Mouse (Mus musculus) adrenal gland, adult 18-20 months (tissue): ENCODE data around the gene Panx1. TPM values are rescaled to one million over a fixed set of nuclear protein-coding genes. Genes with fewer than 3 reads are reported as not detected.
A peak's percentile ranks its signal among the peaks of the same experiment; 100 is the strongest.

Experiments used
- DNase-seq, 2 experiments: peaks; one replicate each; pipeline ENCODE4 v3.0.0; 2021 to 2022; ENCODE audit warnings: low spot score in 2 of 2
- total RNA-seq, 2 experiments: library from RNA; stranded (reverse); gene quantifications; 1 replicate in 1 of 2; 2 replicates in 1 of 2; pipeline ENCODE4 v1.2.3; 2021

Gene Panx1
- total RNA-seq, 2 experiments from 2014 or later: 5.7 to 9.3 TPM

DNA sequence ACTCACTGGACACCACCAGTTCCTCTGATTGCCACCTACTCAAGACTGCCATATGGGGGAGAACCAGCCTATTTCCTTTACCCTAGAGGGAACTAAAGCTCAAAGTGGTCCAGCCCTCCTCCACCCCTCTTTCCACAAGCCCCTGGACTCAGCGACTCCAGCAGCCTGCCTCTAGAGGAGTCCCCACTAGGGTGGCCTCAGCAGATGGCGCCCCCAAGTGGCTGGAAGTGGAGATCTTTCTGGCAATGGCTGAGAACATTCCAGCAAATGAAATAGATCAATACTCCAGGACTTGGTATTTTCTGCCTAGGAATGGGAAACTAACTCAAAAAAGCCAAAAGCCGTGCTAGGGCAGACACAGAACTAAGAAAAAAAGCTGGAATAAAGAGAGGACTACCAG is 17.6 kb downstream of the Panx1 start:
- DNase-seq: no peak

DNA sequence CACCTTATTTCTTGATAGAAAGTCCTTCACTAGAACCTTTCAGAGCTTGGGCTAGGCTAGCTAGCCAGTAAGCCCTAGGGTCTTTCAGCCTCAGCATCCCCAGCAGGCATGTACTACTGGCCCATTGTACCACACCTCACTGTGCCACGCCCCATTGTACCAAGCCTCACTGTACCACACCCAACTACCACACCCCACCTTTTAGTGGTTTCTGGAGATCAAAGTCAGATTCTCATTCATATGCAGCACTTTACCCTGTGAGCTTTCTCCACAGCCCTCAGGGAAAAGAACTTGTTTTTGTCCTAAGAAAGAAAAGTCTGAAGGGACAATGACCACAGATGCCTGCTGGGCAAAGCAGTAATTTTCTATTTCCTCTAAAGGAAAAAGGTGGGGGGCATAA is 22.2 kb downstream of the Panx1 start:
- DNase-seq: no peak

DNA sequence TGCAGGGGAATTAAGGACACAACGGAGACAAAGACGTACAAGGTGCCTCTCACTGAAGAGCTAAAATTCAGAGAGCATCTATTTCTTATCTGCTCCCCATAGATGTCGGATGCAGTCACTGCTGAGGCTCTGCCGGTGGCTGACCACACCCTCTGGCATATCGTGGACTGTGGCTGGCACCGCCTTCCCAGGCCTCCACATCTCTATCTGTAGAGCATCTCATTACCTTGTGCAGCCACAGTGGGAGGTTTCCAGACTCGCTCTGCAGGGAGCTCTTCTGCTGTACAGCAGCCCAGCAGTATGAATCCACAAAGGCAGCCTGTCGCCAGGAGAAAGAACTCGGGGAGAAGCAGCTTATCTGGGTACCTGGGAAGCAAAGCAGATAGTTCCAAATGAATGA is 24.1 kb downstream of the Panx1 start:
- no peak for DNase-seq

DNA sequence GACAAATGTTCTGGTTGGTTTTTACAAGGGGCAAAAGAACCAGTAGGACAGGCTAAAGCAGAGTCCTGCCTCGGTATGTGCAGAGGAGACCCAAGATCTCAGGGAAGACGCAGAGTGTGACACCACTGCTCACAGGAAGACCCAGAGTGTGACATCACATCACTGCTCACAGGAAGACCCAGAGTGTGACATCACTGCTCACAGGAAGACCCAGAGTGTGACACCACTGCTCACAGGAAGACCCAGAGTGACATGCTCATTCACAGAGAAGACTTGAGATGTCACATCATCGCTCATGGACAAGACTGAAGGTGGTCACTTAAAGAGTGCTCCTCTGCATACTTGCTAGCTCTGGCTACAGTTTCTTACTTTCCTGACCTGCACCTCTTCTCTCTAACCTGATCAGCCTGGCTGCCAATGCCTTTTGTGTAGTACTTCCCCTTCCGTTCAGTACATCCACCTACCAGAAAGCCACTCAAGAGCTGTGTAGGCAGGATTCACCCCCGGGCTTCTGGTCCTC is 24.7 kb downstream of the Panx1 start:
- DNase-seq: no peak

DNA sequence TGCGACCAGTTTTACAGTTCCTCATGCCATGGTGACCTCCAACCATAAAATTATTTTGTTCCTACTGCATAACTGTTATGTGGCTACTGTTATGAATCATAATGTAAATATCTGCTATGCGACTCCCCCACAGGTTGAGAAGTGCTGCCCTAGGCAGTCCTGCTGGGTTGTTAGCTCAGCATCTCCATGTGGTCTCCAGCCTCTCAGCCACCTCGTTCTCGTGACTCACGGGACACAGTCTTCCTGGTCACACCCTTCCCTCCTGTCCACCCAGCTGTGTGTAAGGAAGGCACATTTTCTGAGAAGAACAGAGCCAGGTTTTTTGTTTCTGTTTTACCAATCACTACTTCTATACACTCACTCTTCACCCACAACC is 26.5 kb downstream of the Panx1 start:
- peak in 1 of 2 experiments; percentile 6 for DNase-seq

DNA sequence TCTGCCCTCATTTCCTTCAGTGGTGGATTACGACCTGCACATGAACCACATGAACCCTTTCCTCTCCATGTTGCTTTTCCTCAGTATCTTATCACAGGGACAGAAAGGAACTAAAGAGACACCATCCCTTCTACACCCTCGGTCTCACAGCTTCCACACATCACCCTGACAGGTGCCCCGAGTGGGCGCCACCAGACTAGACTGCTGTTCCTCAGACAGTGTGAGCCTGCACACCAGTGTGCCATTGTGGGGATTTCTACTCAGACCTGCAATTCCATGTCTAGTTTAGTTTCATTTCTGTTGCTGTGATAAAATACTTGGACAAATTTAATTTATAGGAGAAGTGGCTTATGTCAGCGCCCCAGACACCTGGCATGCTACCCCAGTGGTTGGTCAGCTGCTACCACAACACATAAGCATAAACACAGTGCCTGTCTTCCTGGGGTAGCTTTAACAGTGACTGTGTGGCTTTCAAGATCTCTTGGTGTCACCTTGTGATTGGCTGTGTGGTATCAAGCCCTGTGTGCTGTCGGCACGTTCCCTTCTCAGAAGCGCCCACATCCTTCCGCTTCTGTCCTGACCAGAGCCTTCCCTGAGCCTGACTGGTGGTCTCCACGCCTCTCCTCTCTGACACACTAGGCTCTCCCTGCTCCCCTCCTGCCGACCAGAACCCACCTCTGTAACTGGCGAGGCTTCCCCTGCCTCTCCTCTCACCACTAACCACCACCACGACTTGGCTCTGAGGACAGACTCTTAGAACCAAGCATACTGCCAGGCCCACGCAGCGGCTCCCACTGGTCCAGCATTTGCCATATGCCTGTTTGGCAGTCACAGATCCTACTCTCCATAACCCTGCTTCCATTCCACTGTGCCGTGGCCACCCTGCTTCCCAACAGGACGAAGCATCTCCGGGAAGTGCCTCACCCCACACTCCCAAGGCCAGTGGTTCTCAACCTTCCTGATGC is 27.2 kb downstream of the Panx1 start:
- peak in 1 of 2 experiments; percentile 16 for DNase-seq

DNA sequence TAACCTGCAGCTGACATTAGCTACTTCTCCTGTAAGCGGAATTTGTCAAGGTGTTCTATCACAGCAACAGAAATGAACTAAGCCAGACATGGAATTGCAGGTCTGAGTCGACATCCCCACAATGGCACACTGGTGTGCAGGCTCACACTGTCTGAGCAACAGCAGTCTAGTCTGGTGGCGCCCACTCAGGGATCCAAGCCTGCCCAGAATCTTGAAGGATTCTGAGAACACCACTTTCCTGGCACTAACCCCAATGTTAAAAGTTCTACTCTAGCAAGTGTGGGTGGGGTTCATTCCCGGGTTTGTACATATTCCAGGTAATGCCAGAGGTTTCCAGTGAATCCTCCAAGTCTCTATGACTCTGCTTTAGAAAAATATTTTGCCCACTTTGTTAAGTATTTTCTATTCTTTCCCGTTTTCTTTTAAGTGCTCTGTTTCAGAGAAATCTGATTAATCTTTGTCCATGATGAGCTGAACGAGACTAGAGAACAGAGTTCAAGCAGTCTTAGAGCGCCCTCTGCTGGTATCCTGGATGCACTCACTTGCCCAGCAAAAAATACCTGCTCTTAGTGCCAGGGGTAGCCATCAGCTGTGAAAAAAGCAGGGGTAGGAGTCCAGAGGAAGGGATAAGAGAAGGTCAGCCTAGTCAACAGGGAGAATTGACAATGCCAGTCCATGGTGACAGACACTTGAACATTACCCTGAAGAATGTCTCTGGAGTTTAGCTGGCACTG is 29.9 kb downstream of the Panx1 start:
- peak; percentile 57 to 72 for DNase-seq

DNA sequence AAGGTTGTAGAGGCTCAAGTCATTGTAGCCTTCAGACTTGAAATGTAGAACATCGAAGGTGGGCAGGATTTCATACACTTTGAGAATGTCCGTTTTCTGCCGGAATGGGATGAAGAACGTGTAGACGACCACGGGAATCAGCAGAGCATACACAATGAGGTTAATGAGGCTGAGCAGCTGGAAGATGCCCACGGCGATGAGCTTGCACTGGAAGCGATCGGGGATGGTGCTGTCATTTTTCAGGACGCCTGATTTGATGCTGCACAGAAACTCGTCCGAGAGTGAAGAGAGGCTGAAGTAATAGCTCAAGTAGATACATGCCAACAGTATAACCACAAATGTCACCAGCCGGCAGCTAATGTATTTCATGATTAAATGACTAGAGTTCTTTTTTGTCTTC is 37.7 kb downstream of the Panx1 start:
- no peak for DNase-seq

DNA sequence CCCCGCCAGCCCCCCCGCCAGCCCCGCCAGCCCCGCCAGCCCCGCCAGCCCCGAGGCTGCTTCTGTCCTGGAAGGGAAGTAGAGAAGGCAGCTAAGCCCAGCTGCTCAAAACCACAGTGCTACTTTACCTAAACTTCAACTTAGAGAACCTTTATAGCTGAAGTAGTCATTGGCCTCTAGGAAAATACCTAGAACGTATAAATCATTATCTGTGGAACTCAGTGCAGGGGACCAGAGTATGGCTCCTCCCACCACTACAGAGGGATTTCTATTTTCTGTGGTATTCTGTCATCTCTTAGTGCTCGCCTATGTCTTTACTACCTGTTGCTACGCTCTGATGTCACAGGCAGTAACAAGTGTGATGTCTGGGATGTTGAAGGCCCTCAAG is 41.0 kb downstream of the Panx1 start:
- DNase-seq: no peak

DNA sequence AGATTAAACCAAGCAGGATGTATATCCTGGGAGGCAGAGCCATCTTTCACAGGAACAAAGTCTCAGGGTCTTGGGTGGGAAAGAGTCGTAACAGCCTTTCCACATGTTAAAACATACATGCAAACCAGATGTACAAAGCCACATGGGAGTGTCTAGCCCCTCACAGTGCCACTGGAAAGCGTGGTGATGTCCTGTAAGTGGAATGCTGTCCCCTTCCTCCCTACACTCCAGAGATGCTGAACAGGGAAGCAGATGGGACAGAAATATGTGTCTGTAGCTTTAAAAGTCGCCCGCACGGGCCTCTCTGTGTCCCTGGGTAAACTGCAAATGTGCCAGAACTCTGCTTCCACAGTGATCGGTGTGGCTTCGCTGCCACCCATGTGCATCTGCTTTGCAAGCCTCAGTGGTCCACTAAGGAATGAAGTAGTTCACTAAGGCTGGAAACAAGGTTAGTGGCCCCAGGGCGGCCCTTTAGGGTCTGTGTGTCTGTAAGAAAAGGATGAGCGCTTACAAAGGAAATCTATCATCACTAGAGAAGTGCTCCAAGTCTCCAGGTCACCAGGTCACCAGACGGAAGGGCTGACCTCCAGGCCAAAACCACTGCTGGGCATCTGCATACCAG is 41.5 kb downstream of the Panx1 start:
- DNase-seq: peak in 1 of 2 experiments; percentile 31

DNA sequence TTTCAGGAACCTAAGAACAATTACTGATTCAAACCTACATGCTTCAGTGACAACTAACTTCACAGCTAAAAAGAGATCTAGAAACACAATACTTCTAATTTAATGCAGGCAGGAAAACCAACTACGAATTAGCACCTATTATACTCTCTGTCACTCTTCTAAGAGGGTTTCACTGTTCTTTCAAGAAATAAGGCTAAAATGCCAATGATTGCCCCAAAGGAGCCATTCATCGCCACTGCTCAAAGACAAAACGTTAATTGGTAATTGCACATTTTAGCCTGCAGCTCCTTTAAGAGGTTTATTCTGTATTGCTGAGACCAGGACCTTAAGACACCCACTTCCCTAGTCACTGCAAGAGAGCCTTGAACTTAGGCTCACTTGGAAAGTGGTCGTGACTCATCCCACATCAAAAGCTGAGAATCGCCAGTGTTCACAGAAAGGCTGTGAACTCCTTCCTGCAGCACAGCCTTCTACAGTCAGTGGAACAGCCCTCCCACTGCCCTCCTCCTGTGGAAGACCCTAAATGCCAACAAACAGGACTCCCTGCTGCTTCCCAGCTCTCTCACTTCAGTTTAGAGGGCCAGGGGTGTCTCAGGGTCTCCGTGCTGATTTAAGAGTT is 42.2 kb downstream of the Panx1 start:
- DNase-seq: peak; percentile 39 to 44

DNA sequence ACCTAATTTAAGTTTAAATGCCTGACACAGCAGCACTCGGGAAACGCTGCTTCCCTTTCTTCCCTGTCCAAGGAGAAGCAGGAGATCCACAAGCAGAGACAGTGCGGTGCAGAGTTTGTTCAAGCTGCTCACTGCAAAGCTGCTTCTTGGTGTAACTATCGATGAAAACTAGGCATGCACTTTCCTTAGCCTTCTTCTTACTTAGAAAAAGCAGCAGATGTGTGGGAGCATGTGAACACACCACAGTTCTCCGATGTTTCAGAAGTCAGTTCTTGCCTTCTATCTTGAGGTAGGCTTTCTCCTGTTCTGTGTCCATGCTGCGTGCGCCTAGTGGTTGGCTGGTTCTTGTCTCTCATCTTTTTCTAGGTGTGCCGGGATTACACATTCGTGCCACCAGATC is 46.5 kb downstream of the Panx1 start:
- DNase-seq: no peak

DNA sequence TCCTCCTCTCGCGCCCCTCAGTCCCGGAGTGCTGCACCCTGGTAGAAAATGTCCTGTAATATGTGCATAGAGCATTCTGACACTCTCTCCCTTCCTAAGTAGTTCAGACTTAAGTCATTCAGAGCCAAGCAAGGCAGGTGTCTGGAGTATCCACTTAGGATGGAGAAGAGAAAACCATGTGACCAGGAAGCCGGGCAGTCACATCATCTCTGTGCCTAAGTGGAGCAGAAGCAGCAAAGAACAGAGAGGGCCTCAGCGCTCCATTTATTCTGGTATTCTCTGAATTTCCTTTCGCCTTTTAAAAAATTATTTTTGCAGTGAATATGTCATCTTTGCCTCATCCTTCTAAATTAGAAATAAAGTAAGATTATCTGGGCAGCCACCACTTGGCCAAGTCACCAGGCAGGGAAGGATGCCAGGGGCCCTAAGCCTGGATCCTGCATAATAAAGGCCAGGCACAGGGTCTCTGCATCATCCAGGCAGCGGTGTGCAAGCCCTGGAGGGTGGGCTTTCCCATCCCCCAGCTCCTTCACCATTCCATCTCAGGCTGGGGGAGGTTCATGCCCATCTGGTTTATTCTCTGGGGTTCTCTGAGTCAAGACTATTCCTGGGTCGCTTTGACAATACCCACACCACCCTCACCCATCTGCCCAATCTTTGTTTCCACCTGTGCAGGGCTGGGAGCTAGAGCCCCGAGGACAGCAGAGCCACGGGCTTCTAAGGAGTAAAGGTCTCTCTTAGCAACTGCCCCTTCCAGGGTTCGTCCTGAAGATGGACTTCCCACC is 47.8 kb downstream of the Panx1 start:
- DNase-seq: no peak

DNA sequence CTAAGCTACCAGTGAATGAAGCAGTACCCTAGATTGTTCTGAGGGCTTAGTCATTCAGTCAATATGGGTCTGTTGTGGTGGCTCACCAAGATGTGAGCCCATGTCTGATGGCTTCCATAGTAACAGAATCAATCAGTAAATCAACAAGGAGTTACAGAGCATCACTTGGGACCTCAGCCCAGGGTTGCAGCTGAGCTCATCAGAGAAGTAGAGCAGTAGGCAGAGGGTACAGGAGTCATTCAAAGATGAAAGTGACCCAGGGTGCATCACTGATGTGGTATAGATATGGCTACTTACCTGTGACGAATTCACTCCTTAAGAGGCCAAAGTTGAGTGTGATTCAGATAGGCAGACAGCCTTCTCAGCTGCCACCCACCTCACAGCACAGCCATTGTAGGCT is 49.8 kb downstream of the Panx1 start:
- no peak for DNase-seq

DNA sequence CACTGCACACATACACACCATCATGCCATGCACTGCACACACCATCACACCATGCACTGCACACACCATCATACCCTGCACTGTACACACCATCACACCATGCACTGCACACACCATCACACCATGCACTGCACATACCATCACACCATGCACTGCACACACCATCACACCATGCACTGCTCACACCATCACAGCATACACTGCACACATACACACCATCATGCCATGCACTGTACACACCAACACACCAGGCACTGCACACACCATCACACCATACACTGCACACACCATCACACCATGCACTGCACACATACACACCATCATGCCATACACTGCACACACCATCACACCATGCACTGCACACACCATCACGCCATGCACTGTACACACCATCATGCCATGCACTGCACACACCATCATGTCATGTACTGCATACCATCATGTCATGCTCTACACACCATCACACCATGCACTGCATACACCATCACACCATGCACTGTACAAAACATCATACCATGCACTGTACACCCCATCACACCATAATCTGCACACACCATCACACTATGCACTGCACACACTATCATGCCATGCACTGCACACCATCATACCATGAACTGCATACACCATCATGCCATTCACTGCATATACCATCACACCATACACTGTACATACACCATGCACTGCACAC is 56.5 kb downstream of the Panx1 start:
- no peak for DNase-seq

DNA sequence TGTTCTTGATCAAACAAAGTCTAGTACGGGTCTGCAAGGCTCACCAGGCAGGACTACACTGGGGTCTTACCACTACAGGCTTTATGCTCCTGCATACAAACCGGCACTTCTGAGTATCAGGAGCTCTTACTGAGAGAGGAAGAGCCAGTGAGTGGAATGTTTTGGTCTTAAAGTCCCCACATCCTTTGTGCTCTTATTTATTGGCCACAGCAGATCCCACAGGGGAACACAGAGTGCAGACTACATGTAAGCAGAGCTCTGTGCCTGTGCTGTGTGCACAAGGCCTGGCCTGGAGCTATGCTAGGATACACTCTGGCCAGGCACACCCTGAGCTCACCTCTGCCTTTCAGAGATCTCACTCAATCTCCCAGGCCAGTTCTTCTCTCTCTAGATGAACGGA is 62.1 kb downstream of the Panx1 start:
- DNase-seq: no peak

DNA sequence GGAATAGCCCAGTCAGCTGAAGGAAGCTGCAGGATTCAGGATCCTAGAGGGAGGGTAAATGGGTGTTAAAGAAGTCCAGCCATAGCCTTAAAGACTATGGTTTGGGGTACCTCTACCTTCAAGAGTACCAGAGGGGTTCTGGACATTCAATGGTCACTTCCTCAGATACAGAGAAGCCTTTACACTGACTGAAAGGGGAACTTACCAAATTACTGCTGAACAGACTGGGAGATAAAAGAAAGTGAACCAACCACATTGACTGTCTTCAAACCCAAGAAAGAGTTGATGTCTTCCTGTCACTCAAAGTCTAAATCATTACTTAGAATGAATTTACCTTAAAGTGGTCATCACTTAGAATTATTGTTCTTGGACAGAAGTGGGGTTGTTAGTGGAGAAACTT is 62.6 kb downstream of the Panx1 start:
- no peak for DNase-seq

DNA sequence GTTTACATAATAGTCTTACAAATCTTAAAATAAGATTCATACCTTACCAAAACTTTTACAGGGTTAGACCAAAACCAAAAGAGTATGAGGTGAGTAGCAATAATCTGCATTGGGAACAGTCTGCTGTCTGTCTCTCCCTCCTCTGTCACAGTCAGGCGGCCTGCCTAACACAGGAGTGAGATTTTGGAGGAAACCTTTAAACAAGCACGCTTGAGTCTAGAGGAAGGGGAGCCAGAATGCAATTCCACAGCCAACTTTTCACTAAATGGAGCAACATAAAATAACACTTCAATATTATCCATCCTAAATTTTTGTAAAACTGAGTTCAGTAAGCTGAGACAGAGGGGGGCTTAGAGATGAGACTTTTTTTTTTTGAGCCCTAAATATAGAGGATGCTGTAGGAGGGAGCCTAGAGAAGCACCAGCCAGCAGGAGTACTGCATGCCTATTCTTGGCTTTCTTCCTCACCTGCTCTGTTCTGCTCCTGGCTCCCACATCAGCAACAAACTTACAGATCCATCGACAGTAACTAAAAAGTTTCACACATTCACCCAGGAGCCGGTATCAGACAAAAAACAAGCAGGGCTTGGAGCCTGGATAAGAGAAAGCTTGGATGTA is 63.6 kb downstream of the Panx1 start:
- no peak for DNase-seq
